ENCODE assay signal across 11 mouse cellular contexts in genomic region chr13:99071821-99072414, GRCm38 (mm10).
DNase-seq lines count a peak whose midpoint lies in the region; ATAC-seq and TF ChIP-seq lines count a peak whose summit lies in the region.
"Had no signal": no experiment of that assay in that cellular context is flagged by ENCODE, and none has a peak within 500 bp of the region (broad histone marks: within the 10 kb centered on the region; RNA-seq: fewer than 3 reads in every experiment).

No protein-coding gene starts in this region.

- ATAC-seq in hindbrain, embryonic 11.5 days (ENCODE audit: low FRiP score), result no peak
- ATAC-seq in lung, postnatal 0 days, result no peak
- ATAC-seq in embryonic facial prominence, embryonic 12.5 days (ENCODE audit: insufficient number of reproducible peaks, insufficient read depth, low FRiP score, low TSS enrichment), result peak; percentile 12; the same call in 1 of the 2 replicates
- no peak for ATAC-seq in forebrain, embryonic 12.5 days (ENCODE audit: low FRiP score)
- ATAC-seq in liver, embryonic 12.5 days, result no peak
- ATAC-seq: activated CD4-positive, CD25-positive, alpha-beta regulatory T cell, adult 4 months had no signal

- no peak for TF ChIP-seq EP300 in lung, postnatal 0 days (IDR thresholded peaks at IDR 0.05)

- no peaks in the 10 kb centered on the region for H3K27me3 ChIP-seq in hindbrain, embryonic 10.5 days (ENCODE audit: insufficient read depth, poor library complexity, severe bottlenecking)
- no peaks in the 10 kb centered on the region for H3K27me3 ChIP-seq in hindbrain, embryonic 11.5 days (ENCODE audit: control insufficient read depth, insufficient read depth, low read length)
- H3K27me3 ChIP-seq in lung, postnatal 0 days (replicated peaks; ENCODE audit: insufficient read depth, low read length), result no peaks in the 10 kb centered on the region
- H3K27me3 ChIP-seq in embryonic facial prominence, embryonic 12.5 days, result no peaks in the 10 kb centered on the region
- H3K27me3 ChIP-seq in forebrain, embryonic 12.5 days, result no peaks in the 10 kb centered on the region
- H3K27me3 ChIP-seq in liver, embryonic 12.5 days (replicated peaks), result no peaks in the 10 kb centered on the region
- H3K27me3 ChIP-seq: limb, embryonic 12.5 days had no signal

- no peak overlapping the region for H3K4me2 ChIP-seq in hindbrain, embryonic 11.5 days (replicated peaks; ENCODE audit: low read depth, low read length)
- no peak overlapping the region for H3K4me2 ChIP-seq in lung, postnatal 0 days (replicated peaks; ENCODE audit: low read depth, low read length)
- H3K4me2 ChIP-seq in embryonic facial prominence, embryonic 12.5 days (replicated peaks), result no peak overlapping the region
- H3K4me2 ChIP-seq in forebrain, embryonic 12.5 days, result no peak overlapping the region
- H3K4me2 ChIP-seq in liver, embryonic 12.5 days, result no peak overlapping the region
- H3K4me2 ChIP-seq: limb, embryonic 12.5 days had no signal

- no peak overlapping the region for H3K9ac ChIP-seq in hindbrain, embryonic 11.5 days (ENCODE audit: low read depth, low read length)
- H3K9ac ChIP-seq in lung, postnatal 0 days (replicated peaks; ENCODE audit: low read depth), result no peak overlapping the region
- no peak overlapping the region for H3K9ac ChIP-seq in embryonic facial prominence, embryonic 12.5 days
- H3K9ac ChIP-seq in forebrain, embryonic 12.5 days, result no peak overlapping the region
- H3K9ac ChIP-seq in liver, embryonic 12.5 days, result no peak overlapping the region
- H3K9ac ChIP-seq: limb, embryonic 12.5 days had no signal

- H3K9me3 ChIP-seq in hindbrain, embryonic 10.5 days, result no peaks in the 10 kb centered on the region
- no peaks in the 10 kb centered on the region for H3K9me3 ChIP-seq in hindbrain, embryonic 11.5 days (ENCODE audit: control insufficient read depth, low read length)
- no peaks in the 10 kb centered on the region for H3K9me3 ChIP-seq in lung, postnatal 0 days (ENCODE audit: low read length)
- H3K9me3 ChIP-seq in embryonic facial prominence, embryonic 12.5 days, result no peaks in the 10 kb centered on the region
- H3K9me3 ChIP-seq in forebrain, embryonic 12.5 days, result no peaks in the 10 kb centered on the region
- no peaks in the 10 kb centered on the region for H3K9me3 ChIP-seq in liver, embryonic 12.5 days (replicated peaks)
- H3K9me3 ChIP-seq: limb, embryonic 12.5 days had no signal

- DNase-seq in hindbrain, embryonic 10.5 days (ENCODE audit: low spot score), result no peak
- DNase-seq in hindbrain, embryonic 11.5 days (ENCODE audit: low spot score), result no peak
- peak; percentile 32 for DNase-seq in lung, postnatal 0 days (ENCODE audit: low spot score)
- no peak for DNase-seq in lung, adult 18-20 months
- peak; percentile 58 for DNase-seq in skeletal muscle tissue, adult 2 months (ENCODE audit: low read depth, low spot score)
- DNase-seq: cerebellum, postnatal 36 days had no signal

- 0 out of 2 replicates have a peak overlapping the region, but pooled peaks have one; percentile 23 for H3K27ac ChIP-seq in hindbrain, embryonic 10.5 days
- no peak overlapping the region for H3K27ac ChIP-seq in hindbrain, embryonic 11.5 days (ENCODE audit: low read depth, low read length)
- H3K27ac ChIP-seq in lung, postnatal 0 days (ENCODE audit: low read length), result no peak overlapping the region
- H3K27ac ChIP-seq in embryonic facial prominence, embryonic 12.5 days, result peak overlapping the region; percentile 65
- no peak overlapping the region for H3K27ac ChIP-seq in forebrain, embryonic 12.5 days
- no peak overlapping the region for H3K27ac ChIP-seq in liver, embryonic 12.5 days
- H3K27ac ChIP-seq: limb, embryonic 12.5 days had no signal

- TF ChIP-seq CTCF in lung, postnatal 0 days (IDR thresholded peaks at IDR 0.05), result no peak

- H3K4me1 ChIP-seq in hindbrain, embryonic 10.5 days (replicated peaks), result peaks cover 18% of the 10 kb centered on the region
- H3K4me1 ChIP-seq in hindbrain, embryonic 11.5 days (replicated peaks; ENCODE audit: control insufficient read depth, insufficient read depth, low read length), result no peaks in the 10 kb centered on the region
- H3K4me1 ChIP-seq in lung, postnatal 0 days (ENCODE audit: insufficient read depth, low read depth, low read length), result no peaks in the 10 kb centered on the region
- peaks cover 20% of the 10 kb centered on the region for H3K4me1 ChIP-seq in embryonic facial prominence, embryonic 12.5 days
- H3K4me1 ChIP-seq in forebrain, embryonic 12.5 days, result peaks cover 5% of the 10 kb centered on the region
- H3K4me1 ChIP-seq in liver, embryonic 12.5 days, result no peaks in the 10 kb centered on the region

- H3K4me3 ChIP-seq in hindbrain, embryonic 10.5 days, result no peak overlapping the region
- H3K4me3 ChIP-seq in hindbrain, embryonic 11.5 days (ENCODE audit: low read depth, low read length), result no peak overlapping the region
- H3K4me3 ChIP-seq in lung, postnatal 0 days (ENCODE audit: low read depth, low read length), result no peak overlapping the region
- no peak overlapping the region for H3K4me3 ChIP-seq in embryonic facial prominence, embryonic 12.5 days
- no peak overlapping the region for H3K4me3 ChIP-seq in forebrain, embryonic 12.5 days (replicated peaks)
- no peak overlapping the region for H3K4me3 ChIP-seq in liver, embryonic 12.5 days
- H3K4me3 ChIP-seq: limb, embryonic 12.5 days had no signal

- no peaks in the 10 kb centered on the region for H3K36me3 ChIP-seq in hindbrain, embryonic 10.5 days
- H3K36me3 ChIP-seq in hindbrain, embryonic 11.5 days (ENCODE audit: control insufficient read depth, insufficient read depth, low read length), result no peaks in the 10 kb centered on the region
- H3K36me3 ChIP-seq in lung, postnatal 0 days (ENCODE audit: insufficient read depth, low read length), result no peaks in the 10 kb centered on the region
- H3K36me3 ChIP-seq in embryonic facial prominence, embryonic 12.5 days, result no peaks in the 10 kb centered on the region
- no peaks in the 10 kb centered on the region for H3K36me3 ChIP-seq in forebrain, embryonic 12.5 days (replicated peaks)
- no peaks in the 10 kb centered on the region for H3K36me3 ChIP-seq in liver, embryonic 12.5 days
- H3K36me3 ChIP-seq: limb, embryonic 12.5 days had no signal

- 84% methylated on average over 8 of the region's 8 CpGs for WGBS in hindbrain, embryonic 10.5 days
- 80% methylated on average over 8 of the region's 8 CpGs for whole genome bisulfite sequencing in hindbrain, embryonic 11.5 days
- 60% methylated on average over 8 of the region's 8 CpGs for WGBS in lung, postnatal 0 days
- WGBS in embryonic facial prominence, embryonic 12.5 days, result 62% methylated on average over 8 of the region's 8 CpGs
- 83% methylated on average over 8 of the region's 8 CpGs for WGBS in forebrain, embryonic 12.5 days
- WGBS in liver, embryonic 12.5 days (ENCODE audit: insufficient replicate concordance), result 65% methylated on average over 8 of the region's 8 CpGs

Comparison
In these comparisons a context has a peak if more than half of its experiments do, and no peak if none do; other contexts are left out.
1. DNase-seq: peak in lung, postnatal 0 days (single experiment) and skeletal muscle tissue, adult 2 months (single experiment); none in hindbrain, embryonic 10.5 days (single experiment), hindbrain, embryonic 11.5 days (single experiment) and lung, adult 18-20 months (0 of 2).
2. H3K27ac ChIP-seq: peak in hindbrain, embryonic 10.5 days (single experiment) and embryonic facial prominence, embryonic 12.5 days (single experiment); none in hindbrain, embryonic 11.5 days (single experiment), lung, postnatal 0 days (single experiment), forebrain, embryonic 12.5 days (single experiment) and liver, embryonic 12.5 days (single experiment).